Mouse (Mus musculus) lung, embryonic 15.5 days (tissue): ENCODE data around the gene Fibp. TPM values are rescaled to one million over a fixed set of nuclear protein-coding genes. Genes with fewer than 3 reads are reported as not detected.

Source experiments
- ATAC-seq: fragments of 200-750 bp; cut with Nextera tagmentation; 2 replicates; pipeline ENCODE4 v1.8.0; 2017; ENCODE audit warnings: moderate number of reproducible peaks, borderline replicate concordance; ENCODE audit not compliant: low FRiP score, low TSS enrichment; ENCODE audit errors: extremely low read depth
- H3K27ac ChIP-seq: fragments of 300-500 bp; sonication (generic); 2 replicates; pipeline ENCODE4 v1.5.1; 2015; ENCODE audit warnings: moderate library complexity, mild to moderate bottlenecking, inconsistent platforms
- H3K27me3 ChIP-seq: fragments of 300-500 bp; sonication (generic); 2 replicates; pipeline ENCODE4 v1.6.1; 2015; ENCODE audit warnings: inconsistent platforms
- H3K36me3 ChIP-seq: fragments of 300-500 bp; sonication (generic); 2 replicates; pipeline ENCODE4 v1.6.1; 2015; ENCODE audit warnings: inconsistent platforms
- H3K4me1 ChIP-seq: fragments of 300-500 bp; sonication (generic); 2 replicates; pipeline ENCODE4 v1.6.1; 2015; ENCODE audit warnings: inconsistent platforms
- H3K4me2 ChIP-seq: fragments of 300-500 bp; sonication (generic); 2 replicates; pipeline ENCODE4 v1.6.1; 2015; ENCODE audit warnings: inconsistent platforms, mild to moderate bottlenecking, moderate library complexity
- H3K4me3 ChIP-seq: fragments of 300-500 bp; sonication (generic); 2 replicates; pipeline ENCODE4 v1.5.1; 2015; ENCODE audit warnings: mild to moderate bottlenecking, inconsistent platforms
- H3K9ac ChIP-seq: fragments of 300-500 bp; sonication (generic); 2 replicates; pipeline ENCODE4 v1.6.1; 2015; ENCODE audit warnings: inconsistent platforms
- H3K9me3 ChIP-seq: fragments of 300-500 bp; sonication (generic); 2 replicates; pipeline ENCODE4 v1.6.1; 2016; ENCODE audit warnings: inconsistent platforms
- WGBS: fragments of 180-500 bp; shearing (Covaris S2); methylation state at CpG from one replicate; pipeline ENCODE4 v1.1.7; 2015; 5-methylcytosine and 5-hydroxymethylcytosine counted together
- polyA plus RNA-seq: library from polyadenylated mRNA; unstranded; fragments of >200 nt; fragmentation: Nextera tagmentation; extraction: Ambion mirVana; gene quantifications from 2 replicates; pipeline ENCODE4 v1.2.1, GENCODE M21; 2015

Fibp gene
- polyA plus RNA-seq, 1 experiment from 2014 or later = 117 TPM

GRCm38 (mm10) chr19:5433951-5434350 lies 26.5 kb upstream of the Fibp start:
- Histone ChIP-seq H3K27me3 (no peaks in the 10 kb centered on the region), H3K4me2 (peak overlapping the region; percentile 79), H3K9me3 (no peaks in the 10 kb centered on the region), H3K4me1 (peaks cover 18% of the 10 kb centered on the region), H3K27ac (peak overlapping the region; percentile 85), H3K9ac (peak overlapping the region; percentile 36; the same call in 1 of the 2 replicates), H3K36me3 (no peaks in the 10 kb centered on the region), H3K4me3 (peak overlapping the region; percentile 36; the same call in 1 of the 2 replicates)
- 47% methylated on average over 7 of the region's 7 CpGs for WGBS
- ATAC-seq = no peak

- Histone ChIP-seq H3K4me1 (peaks cover 24% of the 10 kb centered on the region), H3K9me3 (no peaks in the 10 kb centered on the region), H3K4me3 (no peak overlapping the region), H3K27me3 (peaks cover 28% of the 10 kb centered on the region), H3K36me3 (no peaks in the 10 kb centered on the region), H3K4me2 (no peak overlapping the region), H3K27ac (no peak overlapping the region), H3K9ac (no peak overlapping the region)
- no peak for ATAC-seq
- 57% methylated on average over 9 of the region's 9 CpGs for WGBS
Measured at GRCm38 (mm10) chr19:5444371-5444908, 16.0 kb upstream of the Fibp start.

- Histone ChIP-seq H3K27me3 (peaks cover 33% of the 10 kb centered on the region), H3K27ac (no peak overlapping the region), H3K4me2 (no peak overlapping the region), H3K4me3 (no peak overlapping the region), H3K36me3 (no peaks in the 10 kb centered on the region), H3K9ac (no peak overlapping the region), H3K9me3 (no peaks in the 10 kb centered on the region), H3K4me1 (peaks cover 24% of the 10 kb centered on the region)
- 13% methylated on average over 7 of the region's 7 CpGs for WGBS
- no peak for ATAC-seq
Measured at GRCm38 (mm10) chr19:5444954-5445353, 15.5 kb upstream of the Fibp start.

- WGBS = 87% methylated on average over 5 of the region's 5 CpGs
- H3K27ac ChIP-seq = no peak overlapping the region
- no peaks in the 10 kb centered on the region for H3K9me3 ChIP-seq
- peaks cover 41% of the 10 kb centered on the region for H3K27me3 ChIP-seq
- H3K4me1 ChIP-seq = peaks cover 24% of the 10 kb centered on the region
- H3K36me3 ChIP-seq = no peaks in the 10 kb centered on the region
- no peak overlapping the region for H3K4me2 ChIP-seq
- no peak overlapping the region for H3K4me3 ChIP-seq
- no peak overlapping the region for H3K9ac ChIP-seq
- no peak for ATAC-seq
Measured at GRCm38 (mm10) chr19:5445747-5446146, 14.7 kb upstream of the Fibp start.

- 1% methylated on average over 70 of the region's 70 CpGs for WGBS
- Histone ChIP-seq H3K27me3 (peaks cover 48% of the 10 kb centered on the region), H3K27ac (no peak within 1 kb of the TSS), H3K4me1 (peaks cover 24% of the 10 kb centered on the region), H3K36me3 (no peaks in the 10 kb centered on the region), H3K9me3 (no peaks in the 10 kb centered on the region), H3K4me3 (peak within 1 kb of the TSS; percentile 57), H3K9ac (peak within 1 kb of the TSS; percentile 25), H3K4me2 (peak within 1 kb of the TSS; percentile 95)
- ATAC-seq = peak; percentile 73; the same call in 1 of the 2 replicates
Measured at GRCm38 (mm10) chr19:5447515-5448353, 12.7 kb upstream of the Fibp start, which contains the start of gene Fosl1. Fosl1 (plus strand) TSS chr19:5447547.

- Histone ChIP-seq H3K4me2 (peak overlapping the region; percentile 95), H3K4me1 (peaks cover 24% of the 10 kb centered on the region), H3K9me3 (no peaks in the 10 kb centered on the region), H3K36me3 (no peaks in the 10 kb centered on the region), H3K4me3 (peak overlapping the region; percentile 57), H3K9ac (no peak overlapping the region), H3K27ac (no peak overlapping the region), H3K27me3 (peaks cover 48% of the 10 kb centered on the region)
- 4% methylated on average over 35 of the region's 36 CpGs for WGBS
- ATAC-seq = peak; percentile 11; the same call in 1 of the 2 replicates
Measured at GRCm38 (mm10) chr19:5448354-5449150, 11.9 kb upstream of the Fibp start.

GRCm38 (mm10) chr19:5449673-5450072 lies 10.7 kb upstream of the Fibp start:
- H3K27ac ChIP-seq = no peak overlapping the region
- no peak overlapping the region for H3K4me2 ChIP-seq
- H3K36me3 ChIP-seq = peaks cover 5% of the 10 kb centered on the region; the same call in 1 of the 2 replicates
- peaks cover 24% of the 10 kb centered on the region for H3K4me1 ChIP-seq
- 79% methylated on average over 3 of the region's 3 CpGs for WGBS
- peaks cover 48% of the 10 kb centered on the region for H3K27me3 ChIP-seq
- no peak overlapping the region for H3K4me3 ChIP-seq
- no peak overlapping the region for H3K9ac ChIP-seq
- no peaks in the 10 kb centered on the region for H3K9me3 ChIP-seq
- ATAC-seq = no peak

GRCm38 (mm10) chr19:5451766-5452165 lies 8.6 kb upstream of the Fibp start:
- Histone ChIP-seq H3K27ac (no peak overlapping the region), H3K27me3 (peaks cover 45% of the 10 kb centered on the region), H3K36me3 (peaks cover 6% of the 10 kb centered on the region; the same call in 1 of the 2 replicates), H3K4me1 (peaks cover 38% of the 10 kb centered on the region), H3K9me3 (no peaks in the 10 kb centered on the region), H3K4me3 (no peak overlapping the region), H3K4me2 (no peak overlapping the region), H3K9ac (no peak overlapping the region)
- ATAC-seq = no peak
- WGBS = 70% methylated on average over 6 of the region's 6 CpGs

- ATAC-seq = no peak
- WGBS = 70% methylated on average over 12 of the region's 12 CpGs
- Histone ChIP-seq H3K27ac (no peak overlapping the region; the same call in 1 of the 2 replicates), H3K9me3 (no peaks in the 10 kb centered on the region), H3K4me1 (peaks cover 32% of the 10 kb centered on the region), H3K9ac (peak overlapping the region; percentile 79; the same call in 1 of the 2 replicates), H3K4me2 (peak overlapping the region; percentile 82), H3K27me3 (peaks cover 14% of the 10 kb centered on the region), H3K36me3 (peaks cover 6% of the 10 kb centered on the region; the same call in 1 of the 2 replicates), H3K4me3 (peak overlapping the region; percentile 71)
Measured at GRCm38 (mm10) chr19:5455037-5455436, 5.4 kb upstream of the Fibp start.

- peaks cover 33% of the 10 kb centered on the region for H3K4me1 ChIP-seq
- WGBS = 43% methylated on average over 8 of the region's 8 CpGs
- ATAC-seq = no peak
- H3K27ac ChIP-seq = peak overlapping the region; percentile 92
- H3K36me3 ChIP-seq = peaks cover 6% of the 10 kb centered on the region; the same call in 1 of the 2 replicates
- peak overlapping the region; percentile 82 for H3K4me2 ChIP-seq
- H3K9ac ChIP-seq = peak overlapping the region; percentile 79; the same call in 1 of the 2 replicates
- H3K27me3 ChIP-seq = peaks cover 9% of the 10 kb centered on the region; the same call in 1 of the 2 replicates
- H3K4me3 ChIP-seq = peak overlapping the region; percentile 71
- H3K9me3 ChIP-seq = no peaks in the 10 kb centered on the region
Measured at GRCm38 (mm10) chr19:5455568-5455967, 4.8 kb upstream of the Fibp start.

GRCm38 (mm10) chr19:5456241-5456921 lies 4.0 kb upstream of the Fibp start:
- Histone ChIP-seq H3K9ac (peak overlapping the region; percentile 79), H3K36me3 (peaks cover 6% of the 10 kb centered on the region; the same call in 1 of the 2 replicates), H3K4me2 (peak overlapping the region; percentile 82), H3K27me3 (0 out of 2 replicates have a peak, but pooled peaks cover 4% of the 10 kb centered on the region), H3K27ac (peak overlapping the region; percentile 92), H3K4me3 (peak overlapping the region; percentile 71), H3K9me3 (no peaks in the 10 kb centered on the region), H3K4me1 (peaks cover 39% of the 10 kb centered on the region)
- ATAC-seq = no peak
- 3% methylated on average over 26 of the region's 26 CpGs for WGBS
